Mouse (Mus musculus) heart, postnatal 0 days (tissue): ENCODE measurements at regions not wholly inside any gene's neighbourhood (a gene's known extent, or its start where the extent isn't known, plus 50 kb on each side); places are given as distances from the start of the nearest gene placed in this dataset.

Source experiments
- CTCF ChIP-seq: IDR thresholded peaks from 2 replicates; pipeline ENCODE4 v1.5.1; 2016; ENCODE audit warnings: antibody characterized with exemption, control low read depth, low read depth
- EP300 ChIP-seq: IDR thresholded peaks from 2 replicates; pipeline ENCODE4 v1.6.1; 2016; ENCODE audit warnings: antibody characterized with exemption, low read depth

DNA sequence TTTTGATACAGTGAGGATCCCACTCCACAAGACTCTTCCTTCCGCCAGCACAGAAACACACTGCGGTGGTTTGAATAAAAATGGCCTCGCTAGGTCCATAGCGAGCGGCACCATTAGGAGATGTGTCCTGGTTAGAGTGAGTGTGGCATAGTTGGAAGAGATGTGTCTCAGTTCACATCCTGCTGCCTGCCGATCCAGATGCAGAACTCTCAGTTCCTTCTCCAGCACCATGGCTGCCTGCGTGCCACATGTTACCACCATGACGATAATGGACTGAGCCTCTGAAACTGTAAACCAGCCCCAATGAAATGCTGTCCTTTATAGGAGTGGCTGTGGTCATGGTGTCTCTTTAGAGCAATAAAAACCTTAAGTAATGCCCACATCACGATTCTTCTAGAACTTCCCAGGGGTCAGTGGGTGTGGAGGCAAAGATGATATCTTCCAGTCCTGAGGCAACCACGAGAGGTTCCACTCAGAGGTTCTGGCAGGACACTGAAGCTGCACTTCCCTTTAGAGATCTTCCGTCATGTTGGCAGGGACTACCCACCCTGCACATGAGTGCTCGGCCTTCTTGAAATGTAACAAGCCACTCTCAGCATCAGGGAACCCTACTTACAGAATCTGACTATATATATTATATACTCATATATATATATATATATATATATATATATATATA, 167.3 kb downstream of the Irs2 start:
- no peak for TF ChIP-seq CTCF
- no peak for TF ChIP-seq EP300
